Mouse (Mus musculus): Measurements from ENCODE around the gene Hsd17b11.
A peak's percentile ranks its signal among the peaks of the same experiment; 100 is the strongest.

Gene Hsd17b11

DNA sequence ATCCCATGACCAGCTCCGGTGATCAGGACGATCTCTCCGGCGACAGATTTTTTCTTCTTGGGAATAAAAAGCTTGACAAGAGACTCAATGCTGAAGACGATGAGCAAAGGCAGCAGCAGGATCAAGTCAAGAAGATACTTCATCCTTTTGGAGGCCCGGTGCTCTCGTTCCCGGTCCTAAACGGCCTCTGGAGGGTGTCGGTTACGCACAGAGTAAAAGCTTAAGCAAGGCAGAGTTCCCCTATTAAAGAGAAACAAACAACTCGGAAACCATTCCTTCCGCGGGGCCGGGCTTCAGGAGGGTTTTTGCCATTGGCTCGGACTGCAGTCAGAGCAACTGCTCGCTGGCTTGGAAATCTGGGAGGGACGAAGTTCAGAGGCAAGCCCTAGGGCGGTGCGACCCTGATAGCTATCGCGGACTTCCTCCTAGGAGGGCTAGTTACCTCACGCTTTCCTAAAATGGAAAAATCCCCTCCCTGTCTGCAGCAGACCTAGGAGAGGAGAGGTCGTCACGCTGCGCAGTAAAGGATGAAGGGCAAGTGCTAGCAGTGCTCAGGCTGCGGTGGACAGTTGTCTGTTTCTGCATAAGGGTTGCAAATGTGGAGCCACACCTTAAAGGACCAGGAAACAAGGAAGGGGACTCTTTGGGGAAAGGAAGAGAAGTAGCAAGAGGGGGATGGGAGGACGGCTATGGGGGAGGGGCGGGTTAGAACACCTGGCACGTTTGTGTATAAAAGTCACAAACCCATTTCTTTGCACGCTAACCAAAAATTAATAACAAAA lies at the start of gene Hsd17b11:
TSS of gene Hsd17b11 (minus strand) at position 323 of the 782 bp plus-strand sequence.
- peak; percentile 61 for DNase-seq

DNA sequence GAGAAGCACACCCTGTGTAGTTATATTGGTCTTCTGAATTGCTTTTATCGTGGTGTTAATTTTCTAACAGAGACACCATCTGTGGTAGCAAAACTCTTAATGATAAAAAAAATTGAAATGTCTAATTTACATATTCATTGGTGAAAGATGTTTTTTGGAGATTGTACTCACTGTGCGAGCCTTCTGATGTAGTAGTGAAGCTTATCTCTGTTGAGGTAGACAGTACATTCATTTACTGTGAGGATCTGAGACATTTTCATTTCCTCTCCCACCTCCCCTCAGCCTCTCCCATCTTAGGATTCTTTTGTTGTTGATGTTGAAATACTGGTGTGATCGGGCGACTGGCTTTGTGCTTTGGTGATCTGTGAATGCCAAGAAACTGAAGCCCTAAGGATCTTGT lies 49.3 kb upstream of the Hsd17b11 start:
- no peak for DNase-seq

GRCm38 (mm10) chr5:104068751-104069150 lies 47.0 kb upstream of the Hsd17b11 start:
- peak; percentile 31 for DNase-seq

DNA sequence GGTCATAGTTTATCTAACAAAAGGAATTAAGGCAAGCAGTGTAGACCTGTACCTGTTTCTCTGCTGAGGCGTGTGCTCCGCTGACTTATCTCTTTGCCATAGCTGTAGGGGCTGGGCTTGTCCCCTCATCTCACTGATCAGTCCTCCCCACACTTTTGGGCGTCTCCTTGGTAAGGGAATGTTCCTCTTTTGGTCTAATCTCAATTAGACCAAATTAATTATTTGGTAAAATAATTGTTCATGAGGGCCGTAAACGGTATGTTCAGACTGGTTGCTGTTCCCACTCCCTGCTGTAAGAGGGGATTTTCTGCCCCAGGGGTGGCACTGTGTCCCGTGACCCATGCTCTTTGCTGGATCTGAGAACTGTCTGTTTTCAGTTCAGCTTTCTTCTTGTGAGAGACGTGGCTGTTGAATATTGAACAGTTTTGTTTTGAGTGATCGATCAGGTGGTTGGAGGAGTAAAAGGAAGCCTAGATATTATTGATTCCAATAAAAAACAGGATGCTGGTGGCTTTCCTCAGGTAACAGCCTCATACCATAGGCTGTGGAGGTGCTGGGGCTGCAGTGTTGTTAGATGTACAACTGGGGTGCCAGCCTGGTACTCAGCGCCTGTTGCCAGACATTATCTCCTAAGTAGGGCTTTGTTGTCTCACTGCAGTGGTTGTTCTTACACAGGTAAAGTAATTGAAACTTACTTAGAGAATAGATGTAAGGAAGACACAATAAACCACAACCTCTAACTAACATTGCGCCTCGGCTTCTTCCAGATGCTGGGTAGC lies 41.2 kb upstream of the Hsd17b11 start:
- no peak for DNase-seq

- no peak for DNase-seq
Observed at GRCm38 (mm10) chr5:104061936-104062772, 40.4 kb upstream of the Hsd17b11 start.

- DNase-seq = no peak
Observed at GRCm38 (mm10) chr5:104060429-104060828, 38.7 kb upstream of the Hsd17b11 start.

- DNase-seq = no peak
Observed at GRCm38 (mm10) chr5:104059628-104060027, 37.9 kb upstream of the Hsd17b11 start.

GRCm38 (mm10) chr5:104058021-104058420 lies 36.3 kb upstream of the Hsd17b11 start:
- DNase-seq = peak; percentile 82

- DNase-seq = no peak
Observed at GRCm38 (mm10) chr5:104056295-104056694, 34.6 kb upstream of the Hsd17b11 start.

DNA sequence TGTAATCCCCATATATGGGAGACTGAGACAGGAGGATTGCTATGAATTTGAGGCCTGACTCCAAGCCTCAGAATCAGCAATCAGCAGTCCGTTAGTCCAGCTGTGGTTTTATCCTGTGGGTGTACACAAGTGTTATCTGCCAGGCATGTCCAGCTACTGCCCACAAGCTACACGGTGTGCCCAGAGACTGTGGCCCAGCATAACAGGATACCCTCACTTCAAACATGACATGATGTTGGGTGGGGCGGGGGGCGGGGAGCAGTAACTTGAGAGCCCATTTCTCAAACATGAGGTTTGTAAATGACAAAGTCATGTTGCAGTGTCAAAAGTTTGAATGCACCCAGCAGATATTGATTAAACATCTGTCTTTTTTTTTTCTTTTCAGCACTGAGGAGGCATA lies 34.1 kb upstream of the Hsd17b11 start:
- DNase-seq = no peak

DNA sequence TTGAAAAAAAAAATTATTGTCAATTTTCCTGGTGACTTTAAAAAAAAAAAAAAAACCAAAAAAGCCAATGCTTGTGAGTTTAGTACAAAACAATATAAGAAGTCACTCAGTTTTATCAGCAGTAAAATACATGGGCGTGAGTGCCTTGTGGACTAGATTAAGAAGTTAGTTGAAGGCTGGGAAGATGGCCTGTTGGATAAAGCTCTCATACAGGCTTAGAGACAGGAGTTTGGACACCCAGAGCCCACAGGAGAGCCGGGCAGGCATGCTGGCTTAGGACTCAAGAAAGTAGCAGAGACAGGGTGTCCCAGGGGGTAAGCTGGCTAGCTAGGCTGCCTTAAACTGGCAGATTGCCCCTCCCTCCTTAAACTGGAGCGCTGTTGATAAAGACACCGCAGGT lies 33.2 kb upstream of the Hsd17b11 start:
- no peak for DNase-seq

- DNase-seq = peak; percentile 51
Observed at GRCm38 (mm10) chr5:104052956-104053355, 31.2 kb upstream of the Hsd17b11 start.

DNA sequence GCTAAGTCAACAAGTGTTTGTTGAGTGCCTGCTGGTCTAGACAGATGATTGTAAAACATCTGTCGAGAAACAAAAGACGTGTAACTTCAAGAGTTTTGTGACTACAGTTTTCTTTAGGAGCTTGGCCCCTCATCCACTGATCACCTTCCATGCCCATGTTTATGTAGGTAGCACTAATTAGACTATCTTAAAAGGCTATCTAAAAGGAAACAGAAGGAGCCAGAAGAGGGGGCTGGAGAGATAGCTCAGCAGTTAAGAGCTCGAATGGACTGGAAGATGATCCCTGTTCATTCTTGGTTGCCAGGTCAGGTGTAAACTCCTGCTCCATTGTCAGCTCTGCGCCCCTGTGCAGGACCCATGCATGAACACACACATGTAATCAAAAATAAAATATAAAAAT lies 26.4 kb upstream of the Hsd17b11 start:
- no peak for DNase-seq

- peak; percentile 35 for DNase-seq
Observed at GRCm38 (mm10) chr5:104047200-104048105, 25.7 kb upstream of the Hsd17b11 start.

DNA sequence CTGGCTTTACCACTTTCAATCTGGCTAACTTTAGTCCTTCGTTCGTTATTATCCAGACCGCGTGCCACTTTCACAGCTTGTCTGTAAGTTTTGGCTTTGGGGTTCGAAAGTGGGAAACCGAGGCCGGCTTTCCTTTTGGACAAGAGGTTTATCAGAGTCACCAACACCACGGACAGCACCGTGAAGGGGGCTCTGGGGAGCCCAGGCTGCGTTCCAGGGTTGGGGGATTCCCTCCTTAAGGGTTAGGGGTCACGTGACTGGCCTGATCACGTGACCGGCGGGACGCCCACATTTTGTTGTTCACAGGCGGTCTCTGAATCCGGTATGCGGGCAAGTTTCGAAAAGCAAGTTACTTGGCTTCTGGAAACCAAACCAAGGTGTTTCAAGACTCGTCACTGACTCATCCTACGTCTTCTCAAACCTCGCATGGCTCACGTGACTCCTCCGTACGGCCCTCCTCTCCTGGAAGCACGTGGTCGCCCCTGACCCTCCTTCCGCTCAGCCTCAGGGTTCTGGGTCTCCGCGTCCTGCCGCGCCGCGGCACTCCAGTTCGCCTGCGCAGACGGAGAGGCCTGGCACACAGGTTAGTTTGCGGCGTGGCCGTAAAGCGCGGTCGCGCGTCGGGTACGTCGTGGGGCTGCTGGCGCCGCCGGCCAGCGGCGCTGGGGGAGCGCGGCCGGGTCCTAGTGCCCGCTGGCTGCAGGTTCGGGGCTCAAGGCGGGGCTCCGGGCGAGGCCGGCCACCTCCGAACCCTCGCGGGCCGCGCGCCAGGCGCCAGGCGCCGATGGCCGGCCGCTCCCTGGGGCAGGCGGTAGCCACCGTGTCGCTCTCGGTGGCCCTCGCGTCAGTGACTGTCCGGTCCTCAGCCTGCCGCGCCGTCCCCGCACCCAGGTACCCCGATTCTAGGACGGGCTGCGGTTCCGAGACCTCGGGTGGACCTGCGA lies 24.8 kb upstream of the Hsd17b11 start, which contains the start of gene Nudt9:
TSS of gene Nudt9 (plus strand) at position 51 of the 944 bp plus-strand sequence.
- peak; percentile 97 for DNase-seq

- no peak for DNase-seq
Observed at GRCm38 (mm10) chr5:104043704-104044103, 22.0 kb upstream of the Hsd17b11 start.

GRCm38 (mm10) chr5:104042906-104043305 lies 21.2 kb upstream of the Hsd17b11 start:
- DNase-seq = no peak

GRCm38 (mm10) chr5:104039154-104039932 lies 17.6 kb upstream of the Hsd17b11 start:
- peak; percentile 69 for DNase-seq

- DNase-seq = no peak
Observed at GRCm38 (mm10) chr5:104036686-104037085, 15.0 kb upstream of the Hsd17b11 start.

DNA sequence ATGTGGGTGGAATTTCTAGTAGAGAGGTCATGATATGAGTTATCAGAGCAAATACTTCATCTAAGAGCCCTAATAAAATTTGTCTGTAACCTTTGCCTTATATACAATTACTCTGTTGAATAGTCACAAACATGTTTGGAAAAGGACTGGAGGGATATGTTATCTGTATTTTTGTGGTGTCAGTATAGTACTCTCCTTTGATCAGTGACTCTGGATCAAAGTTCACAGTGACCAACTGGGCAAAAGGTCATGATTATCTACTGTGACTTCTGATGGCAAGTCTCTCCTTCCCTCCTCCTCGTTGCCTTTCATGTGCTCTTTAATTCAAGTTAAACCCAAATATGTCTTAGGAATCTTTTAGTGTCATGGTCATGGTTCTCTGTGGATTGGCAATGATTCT lies 14.1 kb upstream of the Hsd17b11 start:
- DNase-seq = no peak
